Mouse (Mus musculus): ENCODE measurements around the gene 9230104L09Rik.

9230104L09Rik gene

DNA sequence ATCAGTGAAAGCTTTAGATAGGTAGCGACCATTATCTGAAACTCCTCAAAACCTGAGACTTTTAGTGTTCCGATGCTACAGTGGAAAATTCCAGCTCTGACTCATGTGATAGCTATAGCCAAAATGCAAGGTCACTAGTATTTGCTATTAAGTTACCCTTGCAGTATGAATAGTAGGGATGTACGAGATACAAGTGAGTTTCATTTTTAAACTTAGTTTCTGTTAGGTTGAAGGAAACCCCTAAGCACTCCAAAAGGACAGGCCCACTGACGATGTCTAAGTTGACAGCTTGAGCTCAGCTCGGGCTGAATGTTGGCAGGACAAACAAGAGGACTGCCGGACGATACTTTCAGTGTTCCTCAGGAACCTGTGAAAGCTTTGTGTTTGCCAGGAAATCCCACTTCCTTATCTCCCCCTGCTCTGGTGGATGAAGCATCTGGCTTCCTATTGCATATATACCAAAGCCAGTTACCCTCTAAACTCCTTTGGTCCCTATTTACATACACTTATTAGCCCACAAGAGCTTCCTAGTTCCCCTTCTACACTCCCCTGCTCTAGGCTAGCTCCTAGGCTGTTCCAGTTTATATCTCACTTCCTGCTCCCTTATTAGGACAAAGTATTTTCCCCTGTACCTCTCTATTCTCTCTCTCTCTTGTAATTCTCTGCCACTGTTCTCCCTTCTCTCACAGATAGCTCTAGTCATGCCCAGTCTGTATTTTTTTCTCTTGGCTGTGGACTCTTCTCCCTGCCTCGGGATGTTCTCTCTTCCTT lies 8.0 kb downstream of the 9230104L09Rik start:
- DNase-seq (ENCODE audit: extremely low spot score), result no peak

DNA sequence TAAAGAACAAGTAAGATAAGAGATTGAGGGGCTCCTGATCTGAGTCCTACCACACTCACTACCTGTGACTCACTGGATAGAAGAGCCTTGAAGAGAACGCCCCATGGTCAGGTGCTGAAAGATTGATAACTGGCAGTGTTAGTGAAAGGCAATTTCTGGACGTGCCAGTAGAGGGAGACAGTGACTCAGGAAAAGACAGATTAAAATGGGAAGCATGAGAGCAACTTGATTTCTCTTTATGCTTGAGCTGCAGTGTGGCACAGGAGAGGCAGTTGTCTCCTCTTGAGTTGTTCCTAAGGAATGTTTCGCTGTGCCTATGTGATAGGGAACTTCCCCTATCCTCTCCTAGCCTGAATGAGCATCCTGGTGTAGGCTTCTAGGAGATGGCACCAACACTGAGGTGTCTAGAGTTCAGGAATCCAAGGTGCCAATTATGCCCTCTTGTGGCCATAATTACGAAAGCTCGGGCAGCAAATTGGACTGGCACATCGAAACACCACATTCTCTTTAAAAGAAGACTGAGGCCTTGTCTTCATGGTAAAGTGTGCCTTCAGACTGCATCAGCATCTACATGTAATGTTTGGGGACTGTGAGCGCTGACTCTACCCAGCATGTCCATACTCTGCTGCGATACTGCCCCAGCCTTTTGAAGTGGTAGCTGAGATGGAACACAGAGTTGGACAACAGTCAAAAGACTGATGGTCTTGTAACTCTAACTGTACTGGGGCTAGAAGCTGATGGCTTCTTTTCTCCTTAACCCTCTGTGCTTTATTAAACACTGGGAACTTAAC lies 13.5 kb downstream of the 9230104L09Rik start:
- DNase-seq (ENCODE audit: extremely low spot score), result peak; percentile 65

DNA sequence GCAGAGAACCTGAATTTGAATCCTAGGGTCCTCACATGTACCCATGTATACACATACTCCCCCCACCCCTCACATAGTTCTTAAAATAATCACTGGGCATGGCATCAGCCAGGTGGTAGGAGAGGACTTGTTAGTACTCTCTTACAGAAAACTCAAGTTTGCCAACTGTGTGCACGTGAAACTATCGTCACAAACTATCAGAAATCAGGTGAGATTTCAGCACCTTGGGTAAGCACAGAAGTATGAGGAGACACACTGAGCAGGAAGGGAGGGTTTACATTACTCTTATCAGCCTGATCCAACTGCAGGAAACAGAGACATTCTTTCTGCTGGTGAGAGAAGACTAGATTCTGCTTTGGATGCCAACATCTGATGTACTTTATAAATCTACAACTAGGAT lies 25.6 kb downstream of the 9230104L09Rik start:
- DNase-seq (ENCODE audit: extremely low spot score), result no peak

DNA sequence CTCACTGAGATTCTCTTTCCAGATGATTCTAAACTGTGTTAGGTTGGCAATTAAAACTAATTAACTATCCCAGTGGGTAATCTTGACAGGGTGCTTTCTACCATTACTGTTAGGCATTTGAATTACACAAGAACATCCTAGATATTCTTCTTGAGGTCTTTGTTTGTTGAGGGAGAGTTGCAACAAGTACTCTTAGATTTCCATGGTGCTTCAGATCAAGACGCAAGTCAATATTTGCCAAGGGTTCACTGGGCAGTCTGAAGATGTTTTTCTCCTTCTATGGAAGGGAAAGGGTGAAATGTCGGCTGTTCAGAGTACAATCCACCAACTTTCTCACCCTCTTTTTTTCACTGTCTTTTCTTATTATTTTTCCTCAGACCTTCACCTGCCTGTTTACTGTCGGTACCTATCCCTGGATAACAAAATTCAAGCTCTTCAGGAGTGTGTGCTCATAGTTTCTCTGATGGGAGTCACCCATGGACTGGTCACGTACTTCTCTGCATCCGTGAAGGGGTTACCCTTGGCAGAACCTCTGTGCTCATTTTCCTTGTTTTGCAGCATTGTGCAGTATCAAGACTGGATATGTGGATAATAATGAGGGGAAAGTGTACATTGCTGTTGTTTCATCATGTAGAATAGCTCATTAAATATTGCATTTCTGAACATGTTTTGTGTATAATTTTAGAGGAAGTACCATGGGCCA lies 26.6 kb downstream of the 9230104L09Rik start:
- DNase-seq (ENCODE audit: extremely low spot score), result no peak

- no peak for DNase-seq (ENCODE audit: extremely low spot score)
Measured at GRCm38 (mm10) chr2:148834912-148835311, 29.9 kb downstream of the 9230104L09Rik start, which contains the start of gene Cst9. Gene Cst9, plus strand, starts transcription at chr2:148835147.

GRCm38 (mm10) chr2:148825986-148826385 lies 38.9 kb downstream of the 9230104L09Rik start:
- DNase-seq (ENCODE audit: extremely low spot score), result no peak

- DNase-seq (ENCODE audit: extremely low spot score), result no peak
Measured at GRCm38 (mm10) chr2:148819909-148820308, 44.9 kb downstream of the 9230104L09Rik start, which contains the start of gene Cst13. Gene Cst13, plus strand, starts transcription at chr2:148820081.

DNA sequence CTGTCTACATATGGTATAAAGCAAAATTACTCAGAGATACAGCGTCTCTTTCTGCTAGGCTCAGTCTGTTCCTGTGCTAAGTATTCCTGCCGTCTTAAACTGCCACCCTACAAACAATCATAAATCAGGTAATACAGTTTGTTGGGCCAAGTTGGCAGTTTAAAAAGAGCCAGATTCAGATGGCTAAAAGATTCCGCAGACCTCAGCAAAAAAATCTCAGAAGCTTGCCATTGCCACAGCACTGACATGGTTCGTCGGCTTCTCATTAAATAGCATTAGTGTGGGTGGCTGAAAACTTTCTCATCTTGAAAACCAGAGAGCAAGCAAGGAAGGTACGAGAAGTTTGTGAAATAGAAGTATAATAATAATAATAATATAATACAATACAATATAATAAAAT lies 58.1 kb downstream of the 9230104L09Rik start:
- no peak for DNase-seq (ENCODE audit: extremely low spot score)

GRCm38 (mm10) chr2:148801491-148801921 lies 63.3 kb downstream of the 9230104L09Rik start:
- DNase-seq (ENCODE audit: extremely low spot score), result no peak

- no peak for DNase-seq (ENCODE audit: extremely low spot score)
Measured at GRCm38 (mm10) chr2:148798485-148798884, 66.4 kb downstream of the 9230104L09Rik start, which contains the start of gene Cst8. Gene Cst8, plus strand, starts transcription at chr2:148798785.
